Mouse (Mus musculus) kidney, embryonic 14.5 days (tissue): ENCODE measurements around the gene Fa2h. TPM values are rescaled to one million over a fixed set of nuclear protein-coding genes. Genes with fewer than 3 reads are reported as not detected.

Experiments used
- ATAC-seq: fragments of 200-750 bp; cut with Nextera tagmentation; 2 replicates; pipeline ENCODE4 v1.8.0; 2017; ENCODE audit warnings: moderate number of reproducible peaks, mild to moderate bottlenecking, moderate TSS enrichment, moderate library complexity; ENCODE audit not compliant: low FRiP score, low TSS enrichment
- H3K27ac ChIP-seq: fragments of 300-500 bp; sonication (generic); 2 replicates; pipeline ENCODE4 v1.5.1; 2014; ENCODE audit warnings: low read depth, mild to moderate bottlenecking, low read length, moderate library complexity, mixed read lengths
- H3K27me3 ChIP-seq: fragments of 300-500 bp; sonication (generic); 2 replicates; pipeline ENCODE4 v1.6.1; 2014; ENCODE audit warnings: mild to moderate bottlenecking, low read length; ENCODE audit not compliant: control insufficient read depth, insufficient read depth
- H3K36me3 ChIP-seq: fragments of 300-500 bp; sonication (generic); 2 replicates; pipeline ENCODE4 v1.6.1; 2014; ENCODE audit warnings: low read length, mixed read lengths; ENCODE audit not compliant: control insufficient read depth, insufficient read depth
- H3K4me1 ChIP-seq: fragments of 300-500 bp; sonication (generic); 2 replicates; pipeline ENCODE4 v1.6.1; 2014; ENCODE audit warnings: low read length, mixed read lengths; ENCODE audit not compliant: control insufficient read depth, insufficient read depth
- H3K4me2 ChIP-seq: fragments of 300-500 bp; sonication (generic); replicated peaks from 2 replicates; pipeline ENCODE4 v1.6.1; 2014; ENCODE audit warnings: low read depth, mild to moderate bottlenecking, low read length
- H3K4me3 ChIP-seq: fragments of 300-500 bp; sonication (generic); 2 replicates; pipeline ENCODE4 v1.5.1; 2014; ENCODE audit warnings: mild to moderate bottlenecking, low read length
- H3K9ac ChIP-seq: fragments of 300-500 bp; sonication (generic); 2 replicates; pipeline ENCODE4 v1.6.1; 2014; ENCODE audit warnings: low read depth, mild to moderate bottlenecking, low read length, moderate library complexity
- H3K9me3 ChIP-seq: fragments of 300-500 bp; sonication (generic); 2 replicates; pipeline ENCODE4 v1.6.1; 2016; ENCODE audit warnings: low read length; ENCODE audit not compliant: control insufficient read depth
- WGBS: fragments of 180-500 bp; shearing (Covaris S2); extraction: QIAGEN DNeasy Blood & Tissue Kit; methylation state at CpG from one replicate; pipeline ENCODE4 v1.1.7; 2014; 5-methylcytosine and 5-hydroxymethylcytosine counted together
- polyA plus RNA-seq: library from polyadenylated mRNA; unstranded; fragments of >200 nt; fragmentation: Nextera tagmentation; extraction: Ambion mirVana; gene quantifications from 2 replicates; pipeline ENCODE4 v1.2.1, GENCODE M21; 2014

Gene Fa2h
- polyA plus RNA-seq, 1 experiment from 2014 or later = 0.84 TPM

GRCm38 (mm10) chr8:111299821-111300568, 93.6 kb downstream of the Fa2h start, which contains the start of gene Rfwd3:
Gene Rfwd3, minus strand, starts transcription at chr8:111300222.
- Histone ChIP-seq H3K27ac (peak within 1 kb of the TSS; percentile 94), H3K27me3 (no peaks in the 10 kb centered on the region), H3K9ac (peak within 1 kb of the TSS; percentile 92), H3K9me3 (no peaks in the 10 kb centered on the region), H3K4me3 (peak within 1 kb of the TSS; percentile 93), H3K4me1 (peaks cover 9% of the 10 kb centered on the region; the same call in 1 of the 2 replicates), H3K36me3 (peaks cover 13% of the 10 kb centered on the region), H3K4me2 (peak within 1 kb of the TSS; percentile 43)
- ATAC-seq = peak; percentile 99
- WGBS = under 1% methylated on average over 65 of the region's 67 CpGs

GRCm38 (mm10) chr8:111299363-111299820, 94.2 kb downstream of the Fa2h start:
- Histone ChIP-seq H3K36me3 (peaks cover 18% of the 10 kb centered on the region), H3K9me3 (no peaks in the 10 kb centered on the region), H3K4me3 (peak overlapping the region; percentile 93), H3K27me3 (no peaks in the 10 kb centered on the region), H3K27ac (peak overlapping the region; percentile 94), H3K4me1 (peaks cover 9% of the 10 kb centered on the region; the same call in 1 of the 2 replicates), H3K4me2 (peak overlapping the region; percentile 43), H3K9ac (peak overlapping the region; percentile 92)
- WGBS = under 1% methylated on average over 28 of the region's 28 CpGs
- ATAC-seq = peak; percentile 11; the same call in 1 of the 2 replicates

DNA sequence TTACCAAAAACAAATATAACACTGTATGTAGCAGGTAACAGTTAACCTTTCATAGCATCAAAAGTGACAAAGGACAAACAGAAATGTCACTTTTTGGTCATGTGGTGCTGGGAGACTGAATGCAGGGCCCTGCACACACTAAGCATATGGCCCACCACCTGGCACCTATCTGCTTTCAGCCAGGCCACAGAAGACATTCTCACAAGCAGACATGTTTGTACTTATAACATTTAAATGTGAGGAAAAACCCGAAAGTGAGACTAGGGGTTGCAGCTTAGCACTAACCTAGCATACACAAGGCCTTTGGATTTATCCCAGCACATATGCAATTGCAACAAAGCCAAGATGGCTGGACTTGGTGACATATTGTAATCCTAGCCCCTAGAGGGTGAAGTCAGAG, 95.6 kb downstream of the Fa2h start:
- no peak overlapping the region for H3K4me2 ChIP-seq
- H3K9me3 ChIP-seq = no peaks in the 10 kb centered on the region
- ATAC-seq = no peak
- H3K27ac ChIP-seq = no peak overlapping the region
- no peak overlapping the region for H3K9ac ChIP-seq
- 0 out of 2 replicates have a peak overlapping the region, but pooled peaks have one; percentile 7 for H3K4me3 ChIP-seq
- peaks cover 32% of the 10 kb centered on the region for H3K36me3 ChIP-seq
- peaks cover 9% of the 10 kb centered on the region; the same call in 1 of the 2 replicates for H3K4me1 ChIP-seq
- WGBS = 78% methylated on average over 1 of the region's 1 CpGs
- H3K27me3 ChIP-seq = no peaks in the 10 kb centered on the region

Other genes with a start within 250 kb of the Fa2h start
- 60.1 and 95.8 TPM in 2 replicates for gene Glg1, start 134.6 kb downstream of the Fa2h start, polyA plus RNA-seq
- gene Rfwd3, start 93.6 kb downstream of the Fa2h start, polyA plus RNA-seq = 36.7 and 75.0 TPM in 2 replicates
- gene Mlkl, start 55.6 kb downstream of the Fa2h start, polyA plus RNA-seq = 0.76 and 1.7 TPM in 2 replicates
- gene Wdr59, start 128.3 kb upstream of the Fa2h start, polyA plus RNA-seq = 4.8 and 6.2 TPM in 2 replicates
- gene Znrf1, start 142.3 kb upstream of the Fa2h start, polyA plus RNA-seq = 28.1 and 37.4 TPM in 2 replicates
- 0.53 and 0.99 TPM in 2 replicates for gene Ldhd, start 236.6 kb upstream of the Fa2h start, polyA plus RNA-seq
- gene Zfp1, start 249.6 kb upstream of the Fa2h start, polyA plus RNA-seq = 23.3 and 24.8 TPM in 2 replicates